Mouse (Mus musculus) intestine, embryonic 15.5 days (tissue): ENCODE measurements around the gene Xdh. TPM values are rescaled to one million over a fixed set of nuclear protein-coding genes. Genes with fewer than 3 reads are reported as not detected.

ENCODE experiments used
- ATAC-seq: fragments of 200-750 bp; cut with Nextera tagmentation; 2 replicates; pipeline ENCODE4 v1.8.0; 2017; ENCODE audit warnings: moderate TSS enrichment, moderate library complexity
- H3K27ac ChIP-seq: fragments of 300-500 bp; sonication (generic); 2 replicates; pipeline ENCODE4 v1.5.1; 2015; ENCODE audit warnings: mild to moderate bottlenecking, inconsistent platforms
- H3K27me3 ChIP-seq: fragments of 300-500 bp; sonication (generic); replicated peaks from 2 replicates; pipeline ENCODE4 v1.6.1; 2015; ENCODE audit warnings: inconsistent platforms
- H3K36me3 ChIP-seq: fragments of 300-500 bp; sonication (generic); 2 replicates; pipeline ENCODE4 v1.6.1; 2015; ENCODE audit warnings: inconsistent platforms
- H3K4me1 ChIP-seq: fragments of 300-500 bp; sonication (generic); replicated peaks from 2 replicates; pipeline ENCODE4 v1.6.1; 2015; ENCODE audit warnings: inconsistent platforms
- H3K4me2 ChIP-seq: fragments of 300-500 bp; sonication (generic); replicated peaks from 2 replicates; pipeline ENCODE4 v1.6.1; 2015; ENCODE audit warnings: mild to moderate bottlenecking, inconsistent platforms
- H3K4me3 ChIP-seq: fragments of 300-500 bp; sonication (generic); replicated peaks from 2 replicates; pipeline ENCODE4 v1.5.1; 2015; ENCODE audit warnings: inconsistent platforms
- H3K9ac ChIP-seq: fragments of 300-500 bp; sonication (generic); 2 replicates; pipeline ENCODE4 v1.6.1; 2015; ENCODE audit warnings: inconsistent platforms
- H3K9me3 ChIP-seq: fragments of 300-500 bp; sonication (generic); 2 replicates; pipeline ENCODE4 v1.6.1; 2016; ENCODE audit warnings: inconsistent platforms
- WGBS: fragments of 180-500 bp; shearing (Covaris S2); methylation state at CpG from one replicate; pipeline ENCODE4 v1.1.7; 2015; 5-methylcytosine and 5-hydroxymethylcytosine counted together
- polyA plus RNA-seq: library from polyadenylated mRNA; unstranded; fragments of >200 nt; fragmentation: Nextera tagmentation; extraction: Ambion mirVana; gene quantifications from 2 replicates; pipeline ENCODE4 v1.2.1, GENCODE M21; 2015

Xdh gene
- polyA plus RNA-seq = 1.9 and 2.3 TPM in 2 replicates

DNA sequence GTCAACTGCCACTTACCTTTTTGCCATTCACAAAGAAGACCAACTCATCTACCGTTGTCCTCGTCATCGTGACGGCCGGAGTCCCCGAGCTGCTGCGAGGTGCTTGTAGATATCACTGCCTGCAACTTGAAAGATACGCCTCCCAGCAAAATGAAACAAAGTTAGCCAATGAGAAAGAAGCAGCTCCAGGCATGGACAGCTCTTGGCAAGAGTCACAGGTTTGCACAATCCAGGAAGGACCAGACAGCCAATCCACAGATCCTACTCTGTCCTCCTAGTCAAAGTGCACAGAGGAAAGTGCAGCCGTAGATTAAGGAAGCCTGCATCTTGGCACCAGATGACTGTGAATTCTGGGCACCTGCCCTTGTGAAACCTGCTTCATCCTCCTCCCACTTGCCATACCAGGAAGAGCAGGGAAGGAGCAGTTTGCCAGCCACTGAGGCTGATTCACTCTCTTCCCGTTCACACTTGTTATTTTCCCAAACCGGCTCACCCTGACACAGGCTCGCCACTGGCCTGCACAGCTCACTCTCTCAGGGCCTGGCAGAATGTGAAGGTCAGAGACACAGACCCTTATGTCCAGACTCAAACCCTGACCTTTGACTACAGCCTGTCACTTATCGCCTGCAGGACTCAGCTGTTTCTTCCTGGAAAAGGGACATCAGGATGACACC is at the start of gene Xdh:
Gene Xdh (minus strand): TSS at position 135 of the 674 bp plus-strand sequence.
- WGBS = 68% methylated on average over 13 of the region's 13 CpGs
- H3K27ac ChIP-seq = no peak within 1 kb of the TSS
- no peaks in the 10 kb centered on the region for H3K9me3 ChIP-seq
- H3K4me3 ChIP-seq = no peak within 1 kb of the TSS
- 0 out of 2 replicates have a peak, but pooled peaks cover 2% of the 10 kb centered on the region for H3K4me1 ChIP-seq
- no peak within 1 kb of the TSS for H3K4me2 ChIP-seq
- H3K36me3 ChIP-seq = no peaks in the 10 kb centered on the region
- H3K9ac ChIP-seq = no peak within 1 kb of the TSS
- no peaks in the 10 kb centered on the region for H3K27me3 ChIP-seq
- peak; percentile 94 for ATAC-seq

DNA sequence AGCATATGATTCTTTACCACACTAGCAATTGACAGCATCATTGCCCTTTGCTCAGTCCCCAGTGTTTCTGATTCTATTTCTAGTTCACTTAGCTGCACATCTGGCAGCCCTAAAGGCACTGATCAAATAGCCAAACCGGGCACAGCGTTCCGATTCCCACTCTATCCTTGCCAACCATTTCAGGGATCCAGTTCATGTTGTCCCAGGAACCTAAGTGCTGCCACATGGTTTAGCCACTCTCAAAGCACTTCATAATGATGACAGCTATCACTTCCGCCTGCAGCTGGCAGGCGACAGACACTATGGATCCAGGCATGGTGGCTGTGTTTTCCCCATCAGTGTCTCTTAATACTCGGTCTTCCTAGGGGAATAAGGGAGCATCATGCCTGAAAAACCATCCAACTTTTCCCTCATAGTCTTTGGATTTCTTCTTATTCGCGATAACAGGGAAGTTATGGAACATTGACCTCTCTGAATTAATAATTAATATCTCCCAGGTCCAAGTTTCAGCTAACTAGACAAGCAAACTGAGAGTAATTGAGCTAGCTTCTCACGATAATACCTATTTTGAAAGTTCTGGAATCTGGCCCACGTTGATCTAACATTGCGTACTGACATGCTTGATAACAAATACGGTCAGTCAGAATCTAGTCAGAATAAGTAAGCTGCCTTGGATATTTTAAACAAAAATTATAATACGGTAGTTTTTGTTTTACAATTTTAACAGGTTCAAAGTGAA is 46.1 kb upstream of the Xdh start:
- Histone ChIP-seq H3K36me3 (no peaks in the 10 kb centered on the region), H3K4me3 (no peak overlapping the region), H3K27me3 (no peaks in the 10 kb centered on the region), H3K9me3 (no peaks in the 10 kb centered on the region), H3K9ac (no peak overlapping the region), H3K4me2 (no peak overlapping the region), H3K27ac (no peak overlapping the region), H3K4me1 (no peaks in the 10 kb centered on the region)
- ATAC-seq = no peak; the same call in 1 of the 2 replicates
- WGBS = 84% methylated on average over 13 of the region's 13 CpGs

DNA sequence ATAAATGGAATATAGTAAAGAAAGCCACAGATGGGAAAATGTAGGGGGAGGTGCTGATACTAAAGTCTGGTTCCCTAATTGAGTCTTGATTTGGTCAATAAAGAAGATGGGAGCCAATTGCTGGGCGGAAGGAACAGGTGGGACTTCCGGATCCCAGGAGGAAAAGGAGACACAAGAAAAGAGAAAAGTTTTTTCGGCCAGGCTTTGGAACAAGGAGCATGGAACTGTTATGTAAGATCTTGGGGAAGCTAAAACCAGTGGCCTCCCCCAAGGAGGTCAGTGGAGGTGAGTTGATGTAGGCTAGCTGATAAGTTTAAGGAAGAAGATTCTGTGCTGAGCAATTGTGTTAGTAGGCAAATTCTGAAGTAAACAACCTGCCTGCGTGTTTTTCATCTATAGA is 41.3 kb upstream of the Xdh start:
- no peak overlapping the region for H3K9ac ChIP-seq
- no peaks in the 10 kb centered on the region for H3K9me3 ChIP-seq
- no peak overlapping the region for H3K4me2 ChIP-seq
- WGBS = 79% methylated on average over 4 of the region's 4 CpGs
- no peak overlapping the region for H3K27ac ChIP-seq
- ATAC-seq = no peak
- H3K27me3 ChIP-seq = no peaks in the 10 kb centered on the region
- H3K4me1 ChIP-seq = no peaks in the 10 kb centered on the region
- H3K4me3 ChIP-seq = no peak overlapping the region
- no peaks in the 10 kb centered on the region for H3K36me3 ChIP-seq

DNA sequence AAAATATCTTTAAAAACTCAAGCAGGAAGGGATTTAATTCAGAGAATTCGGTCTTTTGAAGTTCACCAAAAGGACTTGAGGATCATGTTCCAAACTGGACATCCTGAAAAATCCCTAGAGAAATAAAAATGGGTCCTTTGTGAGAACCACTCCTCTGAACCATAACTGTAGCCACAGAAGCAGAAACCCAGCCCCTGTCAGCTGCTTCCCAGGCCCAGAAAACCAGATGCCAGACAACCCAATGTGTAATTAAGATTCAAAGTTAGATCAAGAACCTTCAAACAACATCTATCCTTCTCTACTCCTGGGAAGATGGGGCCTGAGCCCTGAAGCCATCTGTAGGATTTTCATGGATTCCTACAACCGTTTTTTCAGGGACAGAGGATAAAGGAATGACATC is 36.6 kb upstream of the Xdh start:
- ATAC-seq = no peak
- 78% methylated on average over 2 of the region's 2 CpGs for WGBS

DNA sequence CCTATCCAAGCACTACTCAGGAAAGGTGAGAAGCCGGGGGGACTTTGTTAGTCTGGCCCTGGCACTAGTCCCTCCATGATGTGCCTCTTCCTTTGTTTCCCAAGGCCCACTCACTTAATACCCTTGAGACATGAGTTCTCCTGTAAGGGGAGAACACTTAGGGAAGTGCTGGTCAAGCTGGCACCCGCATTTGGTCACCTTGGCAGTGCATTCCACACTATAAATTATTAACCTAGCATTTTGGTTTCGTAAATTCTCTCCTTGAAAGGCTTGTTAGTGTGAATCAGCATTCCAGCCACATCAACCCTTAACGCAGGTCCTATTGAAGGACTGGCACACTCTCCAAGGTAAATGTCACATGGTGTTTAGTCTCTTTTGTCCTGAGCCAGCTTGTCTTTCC is 35.9 kb upstream of the Xdh start:
- Histone ChIP-seq H3K4me3 (no peak overlapping the region), H3K36me3 (no peaks in the 10 kb centered on the region), H3K9ac (no peak overlapping the region), H3K27ac (no peak overlapping the region), H3K27me3 (no peaks in the 10 kb centered on the region), H3K4me2 (no peak overlapping the region), H3K4me1 (no peaks in the 10 kb centered on the region), H3K9me3 (no peaks in the 10 kb centered on the region)
- ATAC-seq = no peak
- WGBS = 76% methylated on average over 4 of the region's 4 CpGs

More for the DNA sequence above, 36.6 kb upstream of the Xdh start:
- Histone ChIP-seq H3K4me1 (no peaks in the 10 kb centered on the region), H3K36me3 (no peaks in the 10 kb centered on the region), H3K9me3 (no peaks in the 10 kb centered on the region), H3K27ac (no peak overlapping the region), H3K9ac (no peak overlapping the region), H3K4me3 (no peak overlapping the region), H3K4me2 (no peak overlapping the region), H3K27me3 (no peaks in the 10 kb centered on the region)

DNA sequence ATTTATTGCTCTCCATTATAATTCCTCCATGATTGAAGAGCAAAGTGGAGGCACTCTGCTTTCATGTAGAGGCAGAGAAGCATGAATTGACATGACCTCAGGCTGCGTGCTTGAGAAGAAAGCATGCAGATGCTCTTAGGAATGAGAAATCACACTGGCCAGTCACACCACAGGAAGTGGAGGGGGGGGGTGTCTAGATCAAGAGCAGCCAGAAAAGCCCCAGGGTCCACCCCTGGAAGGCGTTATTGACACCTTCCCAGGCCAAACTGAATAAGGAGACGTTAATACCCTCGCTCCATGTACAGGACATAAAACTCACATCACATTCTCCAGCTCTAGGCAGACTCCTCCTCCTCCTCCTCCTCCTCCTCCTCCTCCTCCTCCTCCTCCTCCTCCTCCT is 34.5 kb upstream of the Xdh start:
- Histone ChIP-seq H3K9ac (no peak overlapping the region), H3K4me2 (no peak overlapping the region), H3K27ac (no peak overlapping the region), H3K9me3 (no peaks in the 10 kb centered on the region), H3K4me1 (no peaks in the 10 kb centered on the region), H3K27me3 (no peaks in the 10 kb centered on the region), H3K36me3 (no peaks in the 10 kb centered on the region), H3K4me3 (no peak overlapping the region)
- no peak for ATAC-seq
- 17% methylated on average over 4 of the region's 4 CpGs for WGBS

DNA sequence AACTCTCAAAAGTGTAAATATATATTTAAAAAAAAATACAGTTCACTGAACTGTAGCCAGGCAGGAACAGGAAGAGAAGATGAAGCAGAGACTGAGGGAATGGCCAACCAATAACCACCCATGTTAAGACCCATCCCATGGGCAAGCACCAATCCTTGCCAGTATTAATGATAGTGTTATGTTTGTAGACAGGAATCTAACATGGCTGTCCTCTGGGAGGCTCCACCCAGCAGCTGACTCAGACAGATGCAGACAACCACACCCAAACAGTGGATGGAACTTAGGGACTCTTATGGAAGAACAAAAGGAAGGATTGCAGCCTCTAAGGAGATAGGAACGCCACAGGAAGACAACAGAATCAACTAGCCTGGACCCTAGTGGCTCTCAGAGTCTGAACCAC is 32.9 kb upstream of the Xdh start:
- no peaks in the 10 kb centered on the region for H3K9me3 ChIP-seq
- no peaks in the 10 kb centered on the region for H3K36me3 ChIP-seq
- no peak overlapping the region for H3K4me3 ChIP-seq
- no peaks in the 10 kb centered on the region for H3K4me1 ChIP-seq
- no peak for ATAC-seq
- H3K9ac ChIP-seq = no peak overlapping the region
- no peak overlapping the region for H3K27ac ChIP-seq
- no peak overlapping the region for H3K4me2 ChIP-seq
- 89% methylated on average over 1 of the region's 1 CpGs for WGBS
- no peaks in the 10 kb centered on the region for H3K27me3 ChIP-seq

DNA sequence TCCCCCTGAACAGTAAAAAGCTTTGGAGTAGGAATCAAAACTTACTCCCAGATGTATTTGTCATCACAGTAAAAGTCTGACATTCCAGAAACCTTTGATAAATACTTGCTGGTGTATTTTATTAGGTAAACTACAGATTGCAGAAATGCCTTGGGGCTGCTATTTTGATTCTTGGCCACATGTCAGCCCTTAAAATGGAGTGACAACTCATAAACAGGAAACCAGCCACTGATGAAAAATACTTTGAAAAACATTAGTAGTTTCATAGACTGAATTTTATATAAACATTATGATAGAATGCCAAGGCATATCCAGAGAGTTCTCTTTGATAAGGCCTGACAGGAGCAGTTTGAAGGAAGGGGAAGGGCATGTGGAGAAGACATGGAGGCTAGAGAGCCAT is 26.1 kb upstream of the Xdh start:
- Histone ChIP-seq H3K9ac (no peak overlapping the region), H3K27me3 (no peaks in the 10 kb centered on the region), H3K4me2 (no peak overlapping the region), H3K27ac (no peak overlapping the region), H3K36me3 (no peaks in the 10 kb centered on the region), H3K9me3 (no peaks in the 10 kb centered on the region), H3K4me1 (no peaks in the 10 kb centered on the region), H3K4me3 (no peak overlapping the region)
- no peak for ATAC-seq

DNA sequence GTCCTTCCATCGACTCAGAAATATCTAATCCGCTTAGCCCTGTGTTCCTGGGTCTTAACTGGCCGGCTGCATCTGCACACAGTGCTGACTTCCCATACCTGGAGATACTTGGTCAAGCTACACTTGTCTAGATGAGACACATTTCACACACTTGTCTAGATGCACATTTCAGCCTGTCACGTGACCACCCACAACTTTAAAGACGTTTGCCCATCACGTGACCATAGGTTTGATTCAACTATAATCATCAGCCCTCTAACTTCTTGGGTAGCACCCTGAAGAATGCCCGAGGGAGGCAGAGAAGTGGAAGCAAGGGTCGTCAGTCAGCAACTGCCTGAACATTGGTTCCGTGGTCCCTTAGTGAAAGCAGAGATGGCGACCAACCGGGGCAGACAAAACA is 22.7 kb upstream of the Xdh start:
- Histone ChIP-seq H3K4me2 (no peak overlapping the region), H3K4me1 (no peaks in the 10 kb centered on the region), H3K4me3 (no peak overlapping the region), H3K9me3 (no peaks in the 10 kb centered on the region), H3K9ac (no peak overlapping the region), H3K27ac (no peak overlapping the region), H3K36me3 (no peaks in the 10 kb centered on the region), H3K27me3 (no peaks in the 10 kb centered on the region)
- WGBS = 90% methylated on average over 11 of the region's 11 CpGs
- no peak for ATAC-seq

DNA sequence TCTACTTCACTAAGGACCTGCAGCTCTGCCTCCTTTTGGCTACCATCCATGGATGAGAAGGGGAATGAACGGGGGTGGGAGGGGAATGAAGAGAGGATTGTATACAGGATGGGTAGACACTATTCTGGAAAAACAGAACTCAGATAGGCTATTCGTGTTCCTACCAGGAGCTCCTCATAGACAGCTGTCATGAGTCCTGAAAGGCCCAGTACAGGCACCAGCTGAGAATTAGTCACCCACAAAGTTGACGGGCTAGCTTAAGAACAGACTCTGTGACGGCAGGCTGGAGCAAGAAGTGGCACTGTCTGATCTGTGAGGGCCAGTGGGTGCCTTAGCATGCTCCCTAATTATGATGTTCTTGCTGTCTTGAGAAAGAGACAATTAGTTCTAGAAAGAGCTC is 21.3 kb upstream of the Xdh start:
- Histone ChIP-seq H3K4me1 (no peaks in the 10 kb centered on the region), H3K27me3 (no peaks in the 10 kb centered on the region), H3K4me3 (no peak overlapping the region), H3K27ac (no peak overlapping the region), H3K9ac (no peak overlapping the region), H3K9me3 (no peaks in the 10 kb centered on the region), H3K4me2 (no peak overlapping the region), H3K36me3 (no peaks in the 10 kb centered on the region)
- no peak for ATAC-seq
- whole genome bisulfite sequencing = 69% methylated on average over 4 of the region's 4 CpGs

DNA sequence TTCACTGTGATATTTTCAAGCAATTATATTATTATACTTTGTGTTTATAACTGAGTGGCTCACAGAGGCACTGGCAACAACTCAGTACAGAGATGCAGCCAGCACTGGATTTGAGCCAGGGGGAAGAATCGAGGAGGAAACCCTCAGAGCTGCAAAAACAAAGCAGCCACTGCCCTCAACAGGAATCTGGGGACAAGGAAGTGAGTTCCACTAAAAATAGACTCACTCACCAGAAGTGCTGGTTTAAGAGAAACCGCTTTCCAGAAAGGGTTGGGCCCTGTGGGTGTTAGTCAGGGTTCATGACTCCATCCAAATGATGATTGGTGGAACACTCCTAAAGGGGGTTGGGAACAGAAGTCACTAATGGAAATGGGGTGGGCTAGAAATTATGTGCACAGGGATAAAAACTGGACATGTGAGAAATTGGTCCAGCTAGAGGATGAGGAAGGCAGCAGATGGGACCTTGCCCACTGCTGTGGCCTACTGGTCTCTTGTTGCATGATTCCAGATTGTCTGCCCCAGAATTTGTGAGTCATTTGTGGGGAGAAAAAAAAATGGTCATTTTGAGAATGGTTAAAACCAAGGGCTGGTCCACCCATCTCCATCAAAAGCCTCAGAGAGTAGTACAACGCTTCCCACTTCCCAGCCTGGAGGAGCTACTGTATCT is 20.5 kb upstream of the Xdh start:
- no peaks in the 10 kb centered on the region for H3K27me3 ChIP-seq
- no peak overlapping the region for H3K4me2 ChIP-seq
- ATAC-seq = peak; percentile 51
- H3K9ac ChIP-seq = no peak overlapping the region
- H3K9me3 ChIP-seq = no peaks in the 10 kb centered on the region
- no peaks in the 10 kb centered on the region for H3K4me1 ChIP-seq
- no peaks in the 10 kb centered on the region for H3K36me3 ChIP-seq
- no peak overlapping the region for H3K27ac ChIP-seq
- WGBS = 52% methylated on average over 3 of the region's 3 CpGs
- no peak overlapping the region for H3K4me3 ChIP-seq

DNA sequence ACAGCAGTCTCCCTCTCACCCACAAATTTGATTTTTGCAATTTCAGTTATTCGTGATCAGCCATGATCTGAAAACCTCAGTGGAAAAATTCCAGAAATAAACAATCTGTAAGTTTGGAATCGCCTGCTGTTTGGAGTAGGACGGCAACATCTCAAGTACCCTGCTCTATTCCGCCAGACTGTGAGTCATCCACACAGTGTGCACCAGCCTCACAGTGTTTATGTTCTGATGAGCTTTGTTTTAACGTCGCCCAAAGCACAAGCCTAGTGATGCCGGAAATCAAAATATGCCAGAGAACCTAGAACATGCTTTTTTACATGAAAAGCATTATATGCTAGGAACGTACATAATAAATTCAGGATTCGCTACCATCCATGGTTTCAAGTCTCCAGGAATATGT is 14.9 kb upstream of the Xdh start:
- no peak overlapping the region for H3K9ac ChIP-seq
- H3K4me1 ChIP-seq = 0 out of 2 replicates have a peak, but pooled peaks cover 5% of the 10 kb centered on the region
- H3K4me2 ChIP-seq = no peak overlapping the region
- no peaks in the 10 kb centered on the region for H3K9me3 ChIP-seq
- WGBS = 61% methylated on average over 9 of the region's 9 CpGs
- H3K4me3 ChIP-seq = no peak overlapping the region
- no peak; the same call in 1 of the 2 replicates for ATAC-seq
- no peaks in the 10 kb centered on the region for H3K27me3 ChIP-seq
- H3K27ac ChIP-seq = no peak overlapping the region
- H3K36me3 ChIP-seq = no peaks in the 10 kb centered on the region
